Mouse (Mus musculus): ENCODE results near the gene Fgf8.

The Fgf8 gene

GRCm38 (mm10) chr19:45742218-45742983 lies at the start of gene Fgf8:
Gene Fgf8 (minus strand): TSS chr19:45742915.
- no peak for DNase-seq (ENCODE audit: low spot score)

- DNase-seq (ENCODE audit: low spot score), result no peak
Observed at GRCm38 (mm10) chr19:45792404-45792803, 49.7 kb upstream of the Fgf8 start.

DNA sequence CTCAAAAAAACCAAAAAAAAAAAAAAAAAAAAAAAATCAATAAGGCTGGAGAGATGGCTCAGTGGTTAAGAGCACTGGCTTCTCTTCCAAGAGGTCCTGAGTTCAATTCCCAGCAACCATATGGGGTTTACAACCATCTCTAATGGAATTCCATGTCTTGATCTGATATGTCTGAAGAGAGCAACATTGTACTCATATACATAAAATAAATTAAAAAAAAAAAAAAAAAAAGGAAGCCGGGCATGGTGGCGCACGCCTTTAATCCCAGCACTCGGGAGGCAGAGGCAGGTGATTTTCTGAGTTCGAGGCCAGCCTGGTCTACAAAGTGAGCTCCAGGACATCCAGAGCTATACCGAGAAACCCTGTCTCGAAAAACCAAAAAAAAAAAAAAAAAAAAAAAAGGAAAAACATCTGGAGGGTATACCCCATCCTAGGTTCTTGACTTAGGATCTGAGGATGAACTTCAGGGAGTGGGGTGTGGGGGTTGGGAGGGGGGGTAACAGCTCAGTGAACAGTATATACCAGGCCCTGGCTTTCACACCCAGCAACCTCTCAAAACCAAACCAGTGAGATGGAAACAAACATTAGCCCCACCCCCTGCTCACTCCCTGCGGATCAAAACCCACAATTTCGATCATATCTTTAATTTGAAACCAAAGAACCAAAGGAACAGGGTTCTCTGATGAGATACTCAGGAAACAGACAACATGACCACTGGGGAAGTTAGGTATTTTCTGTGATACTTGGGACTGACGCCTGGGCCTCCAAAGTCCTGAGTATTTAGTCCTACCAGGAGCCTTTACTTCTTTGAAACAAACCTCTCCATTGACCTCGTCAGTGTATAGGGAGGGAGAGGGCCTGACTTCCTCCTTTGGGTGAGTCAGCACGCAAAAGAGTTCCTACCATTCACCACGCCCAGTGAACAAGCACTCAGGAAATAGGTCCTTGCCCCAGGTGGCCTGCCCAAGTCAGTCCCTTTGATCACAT lies 47.5 kb upstream of the Fgf8 start:
- no peak for DNase-seq (ENCODE audit: low spot score)

DNA sequence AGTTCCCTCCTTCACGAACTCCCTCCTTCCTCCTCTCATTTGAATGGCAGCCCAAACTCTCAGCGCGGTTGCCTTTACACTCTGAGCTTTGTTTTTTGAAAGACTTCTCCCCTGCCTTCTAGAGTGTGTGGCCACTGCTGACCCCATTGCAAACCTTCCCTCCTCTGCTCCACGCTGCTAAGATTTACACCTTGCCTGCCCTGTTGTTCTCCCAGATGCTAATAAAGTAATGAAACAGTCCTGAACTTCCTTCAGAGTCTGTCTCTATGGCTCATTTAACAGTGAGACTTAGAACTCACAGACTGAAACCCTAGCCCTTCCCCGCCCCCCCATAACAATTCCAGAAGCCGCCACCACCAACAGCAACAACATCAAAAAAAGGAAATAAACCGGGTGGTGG lies 46.6 kb upstream of the Fgf8 start:
- DNase-seq (ENCODE audit: low spot score), result no peak

GRCm38 (mm10) chr19:45788337-45788736 lies 45.6 kb upstream of the Fgf8 start:
- no peak for DNase-seq (ENCODE audit: low spot score)

- no peak for DNase-seq (ENCODE audit: low spot score)
Observed at GRCm38 (mm10) chr19:45787450-45787849, 44.7 kb upstream of the Fgf8 start.

DNA sequence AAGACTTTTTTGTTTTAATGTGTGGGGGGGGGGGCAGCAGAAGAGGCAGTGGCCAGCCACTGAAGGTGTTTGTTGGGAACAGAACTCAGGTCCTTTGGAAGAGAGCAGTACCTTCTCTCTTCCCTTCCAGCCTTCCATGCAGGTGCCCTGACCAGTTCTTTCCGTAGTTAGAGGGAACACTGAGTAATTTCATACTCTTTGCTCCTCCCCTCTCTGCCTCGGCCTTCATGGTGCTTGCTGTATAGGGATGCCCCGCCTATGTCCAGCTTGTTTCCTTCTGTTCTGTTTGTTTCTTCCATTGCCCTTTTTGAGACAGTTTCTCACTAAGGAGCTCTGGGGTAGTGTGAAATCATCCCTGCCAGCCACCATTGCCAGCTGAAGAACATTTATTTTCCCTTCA lies 42.8 kb upstream of the Fgf8 start:
- DNase-seq (ENCODE audit: low spot score), result no peak

GRCm38 (mm10) chr19:45783933-45784576 lies 41.3 kb upstream of the Fgf8 start:
- no peak for DNase-seq (ENCODE audit: low spot score)

GRCm38 (mm10) chr19:45783181-45783932 lies 40.6 kb upstream of the Fgf8 start, which contains the start of gene Mgea5:
Gene Mgea5 (minus strand): TSS chr19:45783837.
- DNase-seq (ENCODE audit: low spot score), result peak; percentile 94

- peak; percentile 54 for DNase-seq (ENCODE audit: low spot score)
Observed at GRCm38 (mm10) chr19:45782315-45783001, 39.7 kb upstream of the Fgf8 start.

GRCm38 (mm10) chr19:45781676-45782075 lies 39.0 kb upstream of the Fgf8 start:
- DNase-seq (ENCODE audit: low spot score), result no peak

DNA sequence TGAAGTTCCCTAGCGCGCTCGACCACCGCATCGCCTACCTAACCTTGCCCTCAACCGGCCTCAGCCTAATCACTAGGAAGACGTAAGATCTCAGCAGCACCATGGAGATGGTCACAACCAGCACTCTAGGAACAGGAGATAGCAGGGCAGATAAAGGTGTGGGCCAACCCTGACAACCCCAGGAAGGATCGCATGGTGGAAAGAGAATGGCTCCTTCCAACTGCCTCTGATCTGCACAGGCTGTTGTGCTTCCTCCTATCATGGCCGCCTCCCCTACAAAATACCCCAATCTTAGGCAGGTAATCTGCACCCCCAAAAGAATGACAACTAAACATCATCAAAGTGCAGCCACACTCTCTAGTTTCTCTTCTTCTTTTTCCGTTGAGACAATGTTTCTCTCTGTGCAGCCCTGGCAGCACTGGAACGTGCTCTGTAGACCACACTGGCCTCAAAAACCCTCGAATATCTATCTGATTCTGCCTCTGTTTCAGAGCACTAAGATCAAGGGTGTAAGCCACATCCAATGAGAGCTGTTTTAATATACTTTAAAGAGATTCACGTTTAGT lies 37.7 kb upstream of the Fgf8 start:
- no peak for DNase-seq (ENCODE audit: low spot score)

GRCm38 (mm10) chr19:45775486-45775885 lies 32.8 kb upstream of the Fgf8 start:
- DNase-seq (ENCODE audit: low spot score), result no peak

GRCm38 (mm10) chr19:45771501-45771900 lies 28.8 kb upstream of the Fgf8 start:
- no peak for DNase-seq (ENCODE audit: low spot score)

DNA sequence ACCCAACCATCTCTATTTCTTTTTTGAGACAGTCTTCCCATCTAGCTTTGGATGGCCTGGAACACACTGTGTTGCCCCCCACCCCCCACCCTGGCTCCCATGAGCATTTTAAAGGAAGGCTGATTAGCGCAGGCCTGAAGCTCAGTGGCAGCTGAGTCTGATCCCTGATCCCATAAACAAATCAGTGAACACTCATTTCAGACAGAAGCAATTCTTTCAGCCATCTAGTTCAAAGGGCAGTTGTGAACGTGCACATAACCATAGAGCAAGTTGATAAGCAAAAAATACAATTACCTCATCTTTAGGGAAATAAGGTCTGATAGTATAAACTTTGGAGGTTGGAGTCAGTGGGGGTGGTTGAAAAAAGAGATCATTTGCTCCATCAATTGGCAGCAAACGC lies 18.1 kb upstream of the Fgf8 start:
- DNase-seq (ENCODE audit: low spot score), result no peak

DNA sequence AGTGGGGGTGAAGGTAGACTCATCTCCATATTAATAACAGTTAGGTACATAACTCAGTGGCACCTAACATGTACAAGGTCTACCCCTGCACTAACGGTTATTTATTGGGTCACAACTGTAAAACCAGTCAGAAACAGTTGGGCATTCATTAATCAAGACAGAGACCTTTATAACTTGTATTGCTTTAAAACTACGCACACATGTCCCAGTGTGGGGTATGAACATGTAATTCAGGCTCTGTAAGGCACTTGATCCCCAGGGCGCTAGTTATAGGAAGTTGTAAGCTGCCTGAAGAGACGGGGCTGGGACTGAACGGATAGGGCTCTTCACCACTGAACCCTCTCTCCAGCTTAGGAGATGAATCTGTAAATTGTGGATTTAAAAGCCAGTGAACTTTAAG lies 16.0 kb upstream of the Fgf8 start:
- DNase-seq (ENCODE audit: low spot score), result no peak

DNA sequence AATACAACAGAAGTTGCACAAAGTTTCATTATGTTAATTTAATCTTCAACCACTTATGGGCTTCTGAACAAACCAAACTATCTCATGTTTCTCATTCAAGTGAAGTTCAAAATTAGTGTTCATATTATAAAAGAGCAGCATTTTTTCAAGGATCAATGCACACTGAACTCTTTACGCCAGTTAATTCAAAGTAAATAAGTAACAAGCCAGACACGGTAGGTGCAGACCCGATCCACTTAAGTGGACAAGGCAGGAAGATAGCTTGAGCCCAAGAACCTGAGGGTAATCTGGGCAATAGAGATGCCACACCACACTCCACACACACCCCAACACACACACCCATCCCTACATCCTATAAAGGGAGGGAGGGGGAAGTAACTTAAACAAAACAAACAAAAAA lies 10.8 kb upstream of the Fgf8 start:
- no peak for DNase-seq (ENCODE audit: low spot score)

DNA sequence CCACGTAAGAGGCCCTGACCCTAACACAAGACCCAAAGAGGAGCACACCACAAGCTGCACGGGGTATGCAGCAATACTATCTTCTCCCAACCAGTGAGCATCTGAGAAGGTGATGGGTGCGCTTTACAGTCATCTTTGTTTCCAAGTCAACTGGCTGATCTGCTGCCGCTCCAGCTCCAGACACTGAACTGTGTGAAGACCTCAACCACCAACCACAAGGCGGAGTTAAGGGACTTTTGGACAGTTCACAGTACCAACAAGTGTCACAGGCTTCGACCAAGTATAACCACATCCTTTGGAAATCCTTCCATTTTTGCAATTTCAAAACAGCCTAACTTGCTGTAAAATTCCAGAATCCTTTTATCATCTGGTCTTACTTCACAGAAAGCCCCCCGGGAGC lies 9.2 kb upstream of the Fgf8 start:
- DNase-seq (ENCODE audit: low spot score), result no peak

DNA sequence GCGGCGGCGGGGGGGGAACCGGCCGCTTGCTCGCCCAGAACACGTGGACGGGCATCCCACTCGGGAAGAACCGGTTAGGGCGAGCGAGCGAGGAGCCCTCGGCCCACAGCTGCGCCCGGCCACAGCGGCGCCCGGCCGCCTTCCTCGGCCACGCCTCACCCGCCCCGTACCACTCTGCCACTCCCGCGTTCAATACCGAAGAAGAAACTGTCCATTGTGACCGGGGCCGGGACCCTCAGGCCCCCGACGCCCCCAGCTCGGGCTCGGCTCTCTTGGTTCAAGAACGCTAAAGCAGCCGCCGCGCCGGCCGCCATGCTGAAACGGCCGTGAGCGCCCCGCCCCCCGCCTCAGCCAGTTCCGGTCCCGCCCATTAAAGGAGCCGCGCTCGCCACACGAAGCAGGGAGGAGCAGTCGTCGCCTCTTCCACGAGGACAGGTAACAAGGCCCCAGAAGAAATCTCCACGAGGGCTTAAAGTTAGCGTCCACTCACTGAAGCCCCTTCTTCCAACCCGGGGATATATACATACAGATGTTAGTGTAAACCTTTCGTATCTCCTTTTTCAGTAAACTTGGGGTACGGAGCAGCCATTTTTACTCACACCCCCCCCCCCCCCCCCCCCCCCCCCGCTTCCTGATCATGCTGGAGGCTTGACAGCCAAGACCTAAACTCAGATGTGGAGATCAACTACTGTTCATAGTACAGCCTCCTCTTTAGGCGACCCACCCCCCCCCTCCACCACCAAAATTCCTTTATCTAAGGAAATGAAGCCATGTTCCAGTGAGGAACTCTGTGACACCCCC lies 6.7 kb upstream of the Fgf8 start, which contains the start of gene Npm3:
TSS of gene Npm3 (minus strand) at position 349 of the 801 bp plus-strand sequence.
- DNase-seq (ENCODE audit: low spot score), result peak; percentile 81

Data from ovary, postnatal 10 days (tissue).